Mouse (Mus musculus): ENCODE results near the gene Hmga1. TPM values are rescaled to one million over a fixed set of nuclear protein-coding genes. Genes with fewer than 3 reads are reported as not detected.

The Hmga1 gene
- polyA plus RNA-seq, 1 experiment from 2014 or later: 106 TPM

DNA sequence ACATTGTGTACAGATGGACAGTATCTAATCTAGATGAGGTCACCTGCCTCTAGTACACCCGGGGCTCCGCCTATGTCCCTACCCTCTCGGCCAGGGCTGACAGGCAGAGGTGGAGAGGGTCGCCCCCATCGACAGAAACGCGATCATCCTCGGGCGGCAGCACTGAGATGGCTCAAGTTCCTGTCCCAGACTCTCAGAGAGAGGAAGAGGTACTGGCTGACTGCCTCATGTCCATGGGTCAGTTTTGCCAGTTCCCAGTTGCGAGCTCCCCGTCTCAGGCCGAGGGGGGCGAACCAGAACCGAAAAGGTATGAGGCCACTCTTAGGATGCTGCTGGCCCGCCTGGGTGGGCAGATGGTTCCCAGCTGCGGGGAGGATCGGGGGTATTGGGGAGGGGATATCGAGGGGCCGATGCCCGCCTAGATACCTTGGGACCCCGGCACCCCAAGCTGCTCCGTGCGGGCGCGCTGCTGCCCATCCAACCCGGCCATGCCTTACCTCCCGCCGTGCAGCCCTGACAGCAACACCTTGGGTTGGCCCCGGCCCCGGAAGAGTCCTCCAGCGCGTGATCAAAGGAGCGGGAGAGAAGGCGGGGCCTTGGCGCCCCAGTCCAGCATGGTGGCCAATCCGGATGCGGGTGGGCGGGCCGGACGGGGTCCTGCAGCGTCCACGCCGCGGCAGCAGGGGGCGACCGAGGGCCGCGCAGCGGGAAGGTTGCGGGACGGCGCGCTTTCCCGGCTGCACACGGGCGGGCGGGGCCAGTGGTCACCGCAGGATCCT lies 9.1 kb downstream of the Hmga1 start, which contains the start of gene AI413582:
Gene AI413582, minus strand, starts transcription at position 594 of the 779 bp plus-strand sequence.
- peak; percentile 95 for ATAC-seq (replicated peaks)
- WGBS: under 1% methylated on average over 58 of the region's 58 CpGs
- Histone ChIP-seq H3K36me3 (no peaks in the 10 kb centered on the region; the same call in none of the 2 replicates), H3K4me2 (replicated peaks) (peak within 1 kb of the TSS; percentile 89), H3K9me3 (no peaks in the 10 kb centered on the region), H3K27me3 (no peaks in the 10 kb centered on the region), H3K4me1 (peaks cover 24% of the 10 kb centered on the region), H3K27ac (replicated peaks) (peak within 1 kb of the TSS; percentile 42), H3K4me3 (peak within 1 kb of the TSS; percentile 62), H3K9ac (replicated peaks) (peak within 1 kb of the TSS; percentile 63)

DNA sequence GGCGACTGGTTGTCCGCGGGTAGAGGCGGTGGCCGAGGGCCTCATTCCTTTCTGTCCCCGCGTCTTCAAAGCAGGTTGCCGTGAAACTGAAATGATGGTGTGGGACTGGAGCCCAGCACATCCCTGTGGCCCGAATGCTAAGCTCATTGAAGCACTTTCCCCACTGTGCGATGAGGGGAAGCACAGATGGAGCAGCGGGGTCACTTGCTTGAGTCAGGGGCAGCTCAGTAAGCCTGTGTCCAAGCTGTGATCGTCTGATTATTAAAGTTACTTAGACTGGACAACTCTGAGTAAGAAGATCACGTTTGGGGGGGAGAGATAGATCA lies 9.6 kb downstream of the Hmga1 start:
- peak; percentile 65 for ATAC-seq (replicated peaks)
- WGBS: 0% methylated on average over 13 of the region's 13 CpGs

DNA sequence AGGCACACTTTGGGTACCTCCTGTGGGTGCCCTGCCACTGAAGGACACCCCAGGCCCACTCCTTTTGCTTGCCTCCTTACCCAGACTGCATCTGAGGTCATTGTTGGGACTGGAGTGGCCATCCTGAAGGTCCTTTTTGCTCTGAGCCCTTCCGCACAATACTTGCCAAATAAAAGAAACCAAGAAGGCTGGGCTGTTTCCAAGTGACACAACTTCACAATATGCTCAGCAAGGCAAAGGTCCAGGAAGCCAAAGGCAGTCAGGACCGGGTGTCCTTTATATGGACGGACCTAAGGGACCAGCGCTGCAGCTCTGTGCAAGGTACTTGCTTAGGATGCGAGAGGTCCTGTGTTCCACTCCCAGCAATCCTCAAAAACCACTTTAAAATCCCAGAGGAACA lies 11.9 kb downstream of the Hmga1 start:
- WGBS: 84% methylated on average over 5 of the region's 5 CpGs
- Histone ChIP-seq H3K4me1 (peaks cover 24% of the 10 kb centered on the region), H3K27me3 (no peaks in the 10 kb centered on the region), H3K36me3 (peaks cover 7% of the 10 kb centered on the region), H3K4me3 (no peak overlapping the region), H3K4me2 (replicated peaks) (no peak overlapping the region), H3K9ac (replicated peaks) (no peak overlapping the region), H3K27ac (replicated peaks) (no peak overlapping the region), H3K9me3 (no peaks in the 10 kb centered on the region)
- no peak for ATAC-seq (replicated peaks)

More for the DNA sequence above, 9.6 kb downstream of the Hmga1 start:
- Histone ChIP-seq H3K27me3 (no peaks in the 10 kb centered on the region), H3K9me3 (no peaks in the 10 kb centered on the region), H3K36me3 (no peaks in the 10 kb centered on the region; the same call in 1 of the 2 replicates), H3K9ac (replicated peaks) (peak overlapping the region; percentile 46), H3K4me3 (peak overlapping the region; percentile 62), H3K4me1 (peaks cover 24% of the 10 kb centered on the region), H3K4me2 (replicated peaks) (peak overlapping the region; percentile 89), H3K27ac (replicated peaks) (no peak overlapping the region; the same call in 1 of the 2 replicates)

DNA sequence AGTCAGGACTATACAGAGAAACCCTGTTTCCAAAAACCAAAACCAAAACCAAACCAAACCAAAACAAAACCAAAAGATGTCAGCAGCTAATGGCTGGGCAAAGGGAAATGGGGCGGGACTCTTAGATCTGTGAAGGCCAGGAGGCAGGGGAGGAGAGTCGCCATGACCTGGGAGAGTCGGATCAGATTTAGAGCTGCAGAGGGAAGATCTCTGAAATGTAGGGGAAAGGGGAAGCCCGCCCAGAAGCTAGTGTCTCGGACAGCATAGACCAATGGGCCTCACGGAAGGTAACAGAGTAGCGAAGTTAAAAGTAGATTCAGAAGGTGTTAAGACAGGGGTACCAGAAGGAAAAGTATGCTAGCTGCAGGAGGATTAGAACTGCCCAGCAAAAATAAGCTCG lies 15.0 kb downstream of the Hmga1 start:
- no peaks in the 10 kb centered on the region for H3K9me3 ChIP-seq
- WGBS: 77% methylated on average over 8 of the region's 8 CpGs
- H3K4me1 ChIP-seq: peaks cover 9% of the 10 kb centered on the region
- H3K27me3 ChIP-seq: no peaks in the 10 kb centered on the region
- H3K36me3 ChIP-seq: peaks cover 7% of the 10 kb centered on the region
- no peak overlapping the region for H3K9ac ChIP-seq (replicated peaks)
- no peak for ATAC-seq (replicated peaks)
- no peak overlapping the region for H3K4me2 ChIP-seq (replicated peaks)
- no peak overlapping the region for H3K4me3 ChIP-seq
- no peak overlapping the region for H3K27ac ChIP-seq (replicated peaks)

DNA sequence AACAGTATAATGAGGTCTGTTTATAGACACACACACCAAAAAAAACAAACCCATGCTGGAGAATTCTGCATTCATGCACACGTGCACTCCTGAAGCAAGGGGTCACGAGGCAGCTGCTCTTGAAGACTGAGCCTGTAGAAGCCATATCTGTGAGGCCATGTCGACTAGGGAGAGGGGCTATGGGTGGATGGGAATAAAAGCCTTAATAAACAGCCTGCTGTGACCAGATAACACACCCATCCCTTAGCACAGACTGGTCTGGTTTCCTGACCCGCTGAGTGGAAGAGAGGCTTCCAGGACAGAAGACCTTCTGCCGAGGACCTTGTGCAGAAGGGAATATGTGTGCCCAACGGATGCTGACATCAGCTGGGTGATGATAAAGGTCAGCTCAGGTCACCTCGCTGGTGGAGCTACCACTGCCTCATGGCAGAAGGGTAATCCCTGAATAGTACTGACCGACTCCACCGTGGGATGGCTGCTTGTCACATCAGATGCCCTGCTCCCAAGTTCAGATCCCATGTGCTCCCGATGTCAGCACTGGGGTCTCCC lies 17.5 kb downstream of the Hmga1 start:
- Histone ChIP-seq H3K4me1 (peaks cover 7% of the 10 kb centered on the region), H3K9ac (replicated peaks) (no peak overlapping the region), H3K27ac (replicated peaks) (no peak overlapping the region), H3K4me2 (replicated peaks) (no peak overlapping the region), H3K9me3 (no peaks in the 10 kb centered on the region), H3K27me3 (no peaks in the 10 kb centered on the region), H3K36me3 (peaks cover 21% of the 10 kb centered on the region), H3K4me3 (no peak overlapping the region)
- no peak for ATAC-seq (replicated peaks)
- 88% methylated on average over 10 of the region's 10 CpGs for WGBS

DNA sequence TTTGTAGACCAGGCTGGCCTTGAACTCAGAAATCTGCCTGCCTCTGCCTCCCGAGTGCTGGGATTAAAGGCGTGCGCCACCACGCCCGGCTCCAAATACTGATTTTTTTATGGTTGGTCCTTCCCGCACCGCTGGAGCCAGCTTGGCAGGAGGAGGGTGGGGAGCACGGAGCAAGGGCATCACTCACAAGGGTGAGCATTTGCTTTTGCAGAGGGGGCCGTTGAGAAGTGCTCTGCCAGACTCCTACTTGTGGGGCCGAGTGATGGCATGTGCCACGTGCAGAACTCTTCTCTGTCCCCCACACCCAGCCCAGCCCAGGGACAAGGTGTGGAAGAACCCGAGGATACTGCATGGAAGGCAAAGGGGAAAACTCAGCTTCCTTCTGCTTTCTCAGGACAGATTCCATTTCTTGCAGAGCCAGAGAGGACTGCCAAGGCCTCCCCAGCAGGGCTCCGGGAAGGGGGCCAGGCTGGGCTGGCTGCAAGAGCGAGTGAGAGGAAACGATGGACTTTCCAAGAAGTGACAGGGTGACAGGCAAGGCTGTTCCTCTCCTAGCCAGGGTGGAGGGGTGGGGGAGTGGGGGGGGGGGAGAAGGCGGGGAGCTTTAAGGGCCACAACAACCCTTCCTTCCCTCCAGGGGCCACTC lies 18.3 kb downstream of the Hmga1 start:
- H3K27me3 ChIP-seq: no peaks in the 10 kb centered on the region
- no peak overlapping the region for H3K4me2 ChIP-seq (replicated peaks)
- no peak; the same call in 1 of the 2 replicates for ATAC-seq (replicated peaks)
- WGBS: 82% methylated on average over 16 of the region's 16 CpGs
- H3K36me3 ChIP-seq: peaks cover 29% of the 10 kb centered on the region
- H3K9me3 ChIP-seq: no peaks in the 10 kb centered on the region
- no peak overlapping the region for H3K4me3 ChIP-seq
- H3K9ac ChIP-seq (replicated peaks): no peak overlapping the region
- H3K4me1 ChIP-seq: peaks cover 9% of the 10 kb centered on the region
- H3K27ac ChIP-seq (replicated peaks): peak overlapping the region; percentile 24

DNA sequence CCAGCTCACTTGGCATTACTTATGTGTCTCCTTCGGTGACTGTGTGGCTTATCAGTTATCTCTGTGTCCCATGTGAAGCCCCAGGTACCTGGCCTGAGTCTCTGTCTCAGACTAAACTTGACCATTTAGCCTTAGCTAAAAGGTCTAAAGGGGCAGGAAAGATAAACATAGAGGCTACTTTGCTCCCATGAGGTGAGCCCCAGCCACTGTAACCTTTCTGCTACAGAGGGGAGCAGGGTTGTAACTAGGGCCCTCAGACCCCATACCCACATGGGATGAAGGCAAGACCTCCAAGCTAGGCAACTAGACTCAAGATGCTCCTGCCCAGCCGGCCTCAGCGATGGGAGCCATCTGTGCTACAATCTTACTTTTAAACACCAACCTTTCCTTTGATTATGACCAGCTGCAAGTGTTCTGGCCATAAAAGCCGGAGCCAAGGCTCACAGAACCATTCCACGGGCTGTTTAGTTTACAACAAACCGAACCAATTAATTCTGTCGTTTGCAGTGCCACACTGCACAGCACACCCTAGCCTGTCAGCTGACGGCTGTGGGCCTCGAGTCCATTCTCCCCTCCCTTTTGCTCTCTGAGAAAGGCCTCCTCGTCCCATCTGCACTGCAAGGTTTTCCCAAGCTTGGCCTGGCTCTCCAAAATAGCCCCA lies 18.9 kb downstream of the Hmga1 start:
- WGBS: 81% methylated on average over 10 of the region's 10 CpGs
- H3K4me1 ChIP-seq: peaks cover 14% of the 10 kb centered on the region
- H3K4me3 ChIP-seq: no peak overlapping the region
- H3K27me3 ChIP-seq: no peaks in the 10 kb centered on the region
- H3K27ac ChIP-seq (replicated peaks): peak overlapping the region; percentile 24
- no peak overlapping the region for H3K4me2 ChIP-seq (replicated peaks)
- peaks cover 35% of the 10 kb centered on the region for H3K36me3 ChIP-seq
- no peaks in the 10 kb centered on the region for H3K9me3 ChIP-seq
- ATAC-seq (replicated peaks): no peak
- no peak overlapping the region for H3K9ac ChIP-seq (replicated peaks)

DNA sequence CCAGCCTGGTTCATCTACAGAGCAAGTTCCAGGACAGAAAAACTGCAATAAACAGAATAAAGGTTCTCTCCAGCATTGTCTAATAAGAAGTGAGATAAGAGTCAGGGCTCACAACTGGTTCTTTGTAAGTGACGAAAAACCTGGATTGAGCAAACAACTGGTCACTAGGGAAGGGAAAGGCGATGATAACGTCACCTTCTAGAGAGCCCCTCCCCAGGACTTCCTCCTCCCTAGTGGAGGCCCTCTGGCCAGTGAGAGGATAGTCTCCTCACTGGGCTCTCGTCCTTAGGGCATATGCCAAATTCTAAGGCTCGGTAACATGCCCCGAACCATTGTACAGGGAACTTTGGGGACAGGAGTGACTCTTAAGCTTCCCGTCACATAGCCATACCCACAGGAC lies 19.8 kb downstream of the Hmga1 start:
- ATAC-seq (replicated peaks): no peak
- no peaks in the 10 kb centered on the region for H3K9me3 ChIP-seq
- peaks cover 14% of the 10 kb centered on the region for H3K4me1 ChIP-seq
- H3K4me2 ChIP-seq (replicated peaks): no peak overlapping the region
- H3K27me3 ChIP-seq: no peaks in the 10 kb centered on the region
- H3K36me3 ChIP-seq: peaks cover 44% of the 10 kb centered on the region
- 90% methylated on average over 7 of the region's 7 CpGs for WGBS
- no peak overlapping the region for H3K27ac ChIP-seq (replicated peaks)
- no peak overlapping the region for H3K9ac ChIP-seq (replicated peaks)
- H3K4me3 ChIP-seq: no peak overlapping the region

DNA sequence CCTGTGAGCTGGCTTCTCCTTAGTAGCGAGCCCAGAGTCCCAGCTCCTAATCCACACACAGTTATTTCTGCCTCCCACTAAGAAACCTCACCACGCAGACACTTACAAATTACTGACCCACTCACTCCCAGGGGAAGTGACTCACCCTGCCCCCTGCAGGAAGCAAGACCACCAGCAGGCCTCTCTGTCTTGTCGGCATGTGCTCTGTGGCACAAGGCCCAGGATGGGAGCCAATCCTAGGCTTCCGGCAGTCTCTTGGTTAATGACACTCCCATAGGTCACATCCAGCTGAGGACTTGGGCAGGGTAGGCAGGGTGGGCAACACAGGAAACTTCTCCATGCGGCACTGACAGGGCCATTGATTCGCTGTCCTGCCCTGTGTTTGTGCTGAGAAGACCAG lies 21.2 kb downstream of the Hmga1 start:
- no peaks in the 10 kb centered on the region for H3K9me3 ChIP-seq
- H3K27ac ChIP-seq (replicated peaks): no peak overlapping the region
- no peak overlapping the region for H3K4me3 ChIP-seq
- no peak overlapping the region for H3K4me2 ChIP-seq (replicated peaks)
- H3K27me3 ChIP-seq: no peaks in the 10 kb centered on the region
- H3K36me3 ChIP-seq: peaks cover 52% of the 10 kb centered on the region
- no peak for ATAC-seq (replicated peaks)
- peaks cover 14% of the 10 kb centered on the region for H3K4me1 ChIP-seq
- WGBS: 74% methylated on average over 6 of the region's 6 CpGs
- no peak overlapping the region for H3K9ac ChIP-seq (replicated peaks)

DNA sequence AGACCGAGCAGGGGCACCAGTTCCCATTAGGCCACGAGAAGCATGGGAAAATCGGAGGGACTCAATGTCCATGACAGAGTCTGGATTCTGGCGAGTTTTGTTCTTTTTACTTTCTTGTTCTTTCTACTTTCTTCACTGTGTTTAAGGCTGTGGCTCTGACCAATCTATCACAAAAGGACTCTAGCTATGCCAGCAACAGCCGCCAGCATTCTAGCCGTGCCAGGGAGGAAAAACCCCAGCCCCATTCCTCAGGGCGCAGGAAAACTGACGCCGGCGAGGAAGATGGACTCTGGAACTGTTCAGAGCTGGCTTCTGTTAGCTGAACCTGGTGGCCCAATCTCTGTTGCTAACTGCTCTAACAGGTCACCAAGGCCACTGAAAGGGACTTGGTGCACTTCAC lies 22.2 kb downstream of the Hmga1 start:
- Histone ChIP-seq H3K4me1 (peaks cover 14% of the 10 kb centered on the region), H3K27ac (replicated peaks) (peak overlapping the region; percentile 63; the same call in 1 of the 2 replicates), H3K36me3 (peaks cover 56% of the 10 kb centered on the region), H3K9ac (replicated peaks) (no peak overlapping the region), H3K27me3 (no peaks in the 10 kb centered on the region), H3K9me3 (no peaks in the 10 kb centered on the region), H3K4me2 (replicated peaks) (no peak overlapping the region), H3K4me3 (no peak overlapping the region)
- ATAC-seq (replicated peaks): no peak
- 81% methylated on average over 10 of the region's 10 CpGs for WGBS

DNA sequence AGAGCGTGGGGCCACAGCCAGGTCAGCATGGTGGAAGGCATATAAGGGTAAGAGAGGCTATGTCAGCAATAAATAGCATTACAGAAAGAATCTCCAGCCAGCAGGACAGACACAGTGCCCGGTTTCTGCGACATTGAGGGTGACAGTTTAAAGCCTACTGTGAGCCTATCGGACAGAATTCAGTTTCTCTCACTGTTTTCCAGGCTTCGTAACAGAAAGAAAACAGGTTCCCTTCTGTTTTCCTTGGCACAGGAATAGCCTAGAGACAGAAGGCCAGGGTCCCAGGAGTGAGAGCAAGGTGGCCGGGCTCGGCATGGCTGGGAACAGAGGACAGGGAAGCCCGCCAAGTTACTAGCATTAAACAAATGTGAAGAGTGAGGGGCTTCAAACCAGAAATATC lies 23.5 kb downstream of the Hmga1 start:
- Histone ChIP-seq H3K4me2 (replicated peaks) (no peak overlapping the region), H3K4me1 (peaks cover 11% of the 10 kb centered on the region; the same call in 1 of the 2 replicates), H3K27ac (replicated peaks) (peak overlapping the region; percentile 63), H3K4me3 (no peak overlapping the region), H3K27me3 (no peaks in the 10 kb centered on the region), H3K9ac (replicated peaks) (no peak overlapping the region), H3K36me3 (peaks cover 63% of the 10 kb centered on the region), H3K9me3 (no peaks in the 10 kb centered on the region)
- ATAC-seq (replicated peaks): no peak
- 72% methylated on average over 8 of the region's 8 CpGs for WGBS

All from forebrain, embryonic 15.5 days (tissue).